In genomic region chr17:45359443-45359842, GRCm38 (mm10) we compare ENCODE assay signal across 11 mouse cellular contexts.
DNase-seq lines count a peak whose midpoint lies in the region; ATAC-seq and TF ChIP-seq lines count a peak whose summit lies in the region.
"Had no signal": no experiment of that assay in that cellular context is flagged by ENCODE, and none has a peak within 500 bp of the region (broad histone marks: within the 10 kb centered on the region; RNA-seq: fewer than 3 reads in every experiment).

No protein-coding gene starts in this region.

- no peak for ATAC-seq in megakaryocyte progenitor cell, adult 5-6 weeks (replicated peaks; ENCODE audit: poor library complexity)

- TF ChIP-seq POLR2A in lung, adult 2 months (IDR thresholded peaks at IDR 0.05; ENCODE audit: borderline replicate concordance, extremely low read depth, low read depth, low read length), result no peak
- TF ChIP-seq POLR2A in kidney, adult 2 months (IDR thresholded peaks at IDR 0.05; ENCODE audit: low read depth, low read length), result no peak
- TF ChIP-seq POLR2A in myocyte (IDR thresholded peaks at IDR 0.05; ENCODE audit: insufficient read length, low read depth), result no peak

- H3K27ac ChIP-seq in kidney, adult 2 months (ENCODE audit: insufficient read depth, low read depth, low read length), result no peak overlapping the region
- H3K27ac ChIP-seq in left cerebral cortex, adult 2 months, result no peak overlapping the region
- H3K27ac ChIP-seq: heart, embryonic 13.5 days had no signal

- H3K27me3 ChIP-seq in kidney, adult 2 months (replicated peaks; ENCODE audit: control insufficient read depth, insufficient read depth, low read length), result no peaks in the 10 kb centered on the region
- no peaks in the 10 kb centered on the region for H3K27me3 ChIP-seq in myocyte (ENCODE audit: control insufficient read depth, insufficient read depth, insufficient read length)

- no peaks in the 10 kb centered on the region for H3K36me3 ChIP-seq in kidney, adult 2 months (ENCODE audit: control insufficient read depth, insufficient read depth, low read length)
- H3K36me3 ChIP-seq in myocyte (ENCODE audit: control insufficient read depth, insufficient read depth), result no peaks in the 10 kb centered on the region
- H3K36me3 ChIP-seq: G1E; heart, embryonic 13.5 days had no signal

- peak; percentile 42 to 50 for DNase-seq in lung, adult 18-20 months
- no peak for DNase-seq in lung, adult 2 months
- DNase-seq in fat pad, adult 2 months (ENCODE audit: extremely low read depth, low read depth, low spot score), result peak; percentile 99
- peak; percentile 56 for DNase-seq in kidney, adult 2 months
- DNase-seq in left cerebral cortex, adult 2 months (ENCODE audit: extremely low spot score in 1 of 2, low spot score in 2 of 2), result no peak
- DNase-seq in cerebellum, adult 9-11 months, result no peak
- DNase-seq: cerebellum, postnatal 10 days had no signal

- H3K79me2 ChIP-seq in myocyte (ENCODE audit: control insufficient read depth, insufficient read depth), result no peaks in the 10 kb centered on the region

- TF ChIP-seq CTCF in lung, adult 2 months (IDR thresholded peaks at IDR 0.05; ENCODE audit: insufficient read depth, low read length), result no peak
- TF ChIP-seq CTCF in kidney, adult 2 months (conservative IDR thresholded peaks at IDR 0.05; ENCODE audit: insufficient read depth, insufficient read length, low read depth, low read length), result no peak
- no peak for TF ChIP-seq CTCF in left cerebral cortex, adult 2 months (IDR thresholded peaks at IDR 0.05)

- intact Hi-C loops in left cerebral cortex, adult 2 months (cut with DNase I), result no loop called here

- no peak overlapping the region for H3ac ChIP-seq in myocyte (ENCODE audit: control insufficient read depth, insufficient read length)

- H3K4me1 ChIP-seq in lung, adult 2 months (ENCODE audit: control insufficient read depth, insufficient read depth, low read length), result no peaks in the 10 kb centered on the region
- no peaks in the 10 kb centered on the region for H3K4me1 ChIP-seq in kidney, adult 2 months (ENCODE audit: control insufficient read depth, insufficient read depth, low read length)
- H3K4me1 ChIP-seq: heart, embryonic 13.5 days had no signal

- peak overlapping the region; percentile 37 for H3K4me2 ChIP-seq in myocyte (ENCODE audit: low read depth)
- H3K4me2 ChIP-seq: heart, embryonic 13.5 days had no signal

- no peak overlapping the region for H3K4me3 ChIP-seq in lung, adult 2 months (replicated peaks; ENCODE audit: extremely low read depth, low read depth, low read length)
- no peak overlapping the region for H3K4me3 ChIP-seq in kidney, adult 2 months (ENCODE audit: insufficient read depth, low read depth, low read length)
- no peak overlapping the region for H3K4me3 ChIP-seq in myocyte
- H3K4me3 ChIP-seq in left cerebral cortex, adult 2 months, result no peak overlapping the region
- H3K4me3 ChIP-seq: heart, embryonic 13.5 days had no signal

- 48% methylated on average over 5 of the region's 5 CpGs for WGBS in lung, adult 2 months
- 29% methylated on average over 5 of the region's 5 CpGs for WGBS in kidney, adult 2 months

TF ChIP-seq in myocyte, 11 proteins besides CTCF, POLR2A, EP300 and RAD21:
- TF ChIP-seq TCF12 (IDR thresholded peaks at IDR 0.05; ENCODE audit: insufficient read depth, poor library complexity, severe bottlenecking), result no peak
- TF ChIP-seq USF1 (IDR thresholded peaks at IDR 0.05; ENCODE audit: low read depth), result no peak
- TF ChIP-seq CEBPB (IDR thresholded peaks at IDR 0.05; ENCODE audit: insufficient read depth, poor library complexity, severe bottlenecking), result 0 out of 2 replicates have a peak, but pooled peaks have one; percentile 43

Comparison
In these comparisons a context has a peak if more than half of its experiments do, and no peak if none do; other contexts are left out.
1. DNase-seq: peak in lung, adult 18-20 months (2 of 2), fat pad, adult 2 months (single experiment) and kidney, adult 2 months (single experiment); none in lung, adult 2 months (single experiment), left cerebral cortex, adult 2 months (0 of 2) and cerebellum, adult 9-11 months (single experiment).